Mouse (Mus musculus) adrenal gland (tissue): Measurements from ENCODE around the gene Nol6.

Experiments
- intact Hi-C: fragments of 180-260 bp; cut with DNase I; formaldehyde crosslinking; loops from one replicate; pipeline ENCODE4 v1.15.1; 2025

The Nol6 gene

DNA sequence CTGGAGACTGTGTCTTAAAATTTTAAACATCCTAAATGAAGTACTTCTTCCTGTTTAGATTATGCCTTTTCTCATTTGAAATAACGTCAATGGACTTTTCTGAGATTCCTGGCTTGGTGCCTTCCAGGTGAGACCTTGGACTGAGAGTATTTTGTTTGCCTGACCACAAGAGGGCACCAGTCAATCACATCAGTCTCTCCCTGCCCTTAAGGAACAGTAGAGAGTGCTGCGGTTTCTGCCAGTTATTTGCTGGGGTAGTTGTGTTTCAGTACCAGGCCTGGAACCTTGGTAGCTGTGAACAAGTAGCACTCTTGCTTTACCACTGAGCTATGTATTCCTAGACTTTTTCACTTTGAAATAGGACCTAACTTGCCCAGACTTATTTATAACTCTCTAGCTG lies 5.2 kb upstream of the Nol6 start:
- intact Hi-C loops = loop anchor here (1.0 to 5.0 kb wide), 2 partner anchors 35 to 158 kb away; no protein-coding TSS in a partner anchor

DNA sequence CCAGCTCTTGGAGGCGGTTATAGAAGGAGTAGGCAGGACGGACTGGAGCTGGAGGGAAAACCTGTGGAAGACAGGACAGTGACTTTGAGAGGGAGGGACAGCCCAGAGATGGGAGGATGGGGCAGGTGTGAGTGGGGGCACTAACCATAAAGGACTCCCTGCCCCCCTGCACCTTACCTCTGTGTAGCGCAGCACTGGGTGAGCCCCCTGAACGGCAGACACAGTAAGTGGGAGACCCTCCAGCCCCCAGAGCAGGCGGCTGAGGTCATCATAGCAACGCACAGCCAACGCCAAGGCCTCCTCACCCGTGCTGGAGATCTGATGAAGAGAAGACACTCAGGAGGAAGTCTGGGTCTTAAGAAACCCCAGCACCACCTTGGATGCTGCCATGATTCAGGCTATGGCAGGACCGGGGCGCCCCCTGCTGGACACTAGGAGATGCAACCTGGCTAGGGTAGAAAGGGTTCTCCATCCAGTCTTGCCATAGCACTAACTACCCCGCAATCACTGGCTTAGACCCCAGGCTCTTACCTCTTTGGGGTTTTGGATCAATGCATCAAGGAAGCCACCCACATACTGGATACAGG lies 5.5 kb downstream of the Nol6 start:
- intact Hi-C loops = loop anchor here (1.0 kb wide), 1 partner anchor 69 kb away; no protein-coding TSS in a partner anchor

DNA sequence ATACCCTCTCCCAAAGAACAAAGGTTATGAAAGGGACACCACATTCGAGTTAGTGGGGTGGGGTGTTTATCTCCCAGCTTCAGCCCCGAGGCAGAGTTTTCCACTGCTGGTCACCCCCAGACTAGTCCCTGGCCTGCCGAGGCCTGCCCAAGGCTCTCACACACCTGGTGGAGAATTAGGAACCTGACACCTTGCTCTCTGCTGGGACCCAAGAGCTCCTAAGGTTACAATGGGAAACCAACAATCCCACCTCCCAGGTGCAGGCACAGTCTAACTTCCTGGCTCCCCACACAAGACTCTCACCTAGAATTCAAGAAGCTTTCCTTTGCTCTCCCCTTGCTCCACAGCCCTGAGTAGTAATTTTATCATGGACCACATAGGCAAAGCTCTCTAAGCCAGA lies 7.4 kb downstream of the Nol6 start:
- intact Hi-C loops = no loop called here

DNA sequence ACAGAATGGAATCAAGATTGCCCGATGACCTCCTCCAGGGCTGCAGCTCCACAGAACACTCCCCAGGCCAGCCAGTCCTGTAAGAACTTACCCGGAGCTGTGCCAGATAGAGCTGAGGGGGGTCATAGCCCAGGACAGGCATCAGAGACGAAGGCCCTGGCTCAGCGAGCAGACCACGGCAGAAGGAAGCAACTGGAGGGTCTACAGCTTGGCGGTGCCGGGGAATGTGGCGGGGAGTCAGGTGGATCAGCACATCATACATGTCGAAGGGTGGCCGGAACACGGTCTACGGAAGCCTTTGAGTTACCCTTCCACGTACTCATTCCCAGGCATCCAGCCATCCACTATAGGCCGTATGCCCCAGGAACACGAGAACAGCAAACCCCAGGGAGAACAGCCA lies 8.5 kb downstream of the Nol6 start:
- intact Hi-C loops = no loop called here

DNA sequence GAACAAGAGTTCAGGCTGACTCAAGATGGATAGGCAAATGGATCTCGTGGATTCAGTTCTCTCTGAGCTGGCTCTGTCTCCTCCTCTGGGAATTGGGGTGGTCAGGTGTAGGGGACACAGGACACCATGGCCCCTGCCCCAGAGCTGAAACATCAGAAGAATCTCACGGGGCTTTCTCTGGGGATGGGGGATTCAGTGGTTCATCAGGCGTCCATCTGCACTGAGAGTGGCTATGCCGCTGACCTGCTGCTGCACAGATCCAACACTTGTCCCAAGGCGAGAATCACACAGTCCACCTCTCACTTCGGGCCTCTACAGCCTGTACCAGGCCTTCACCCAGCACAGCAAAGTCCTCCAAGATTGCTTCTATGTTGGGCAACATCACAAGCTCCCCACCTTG lies 9.2 kb downstream of the Nol6 start:
- intact Hi-C loops = no loop called here

DNA sequence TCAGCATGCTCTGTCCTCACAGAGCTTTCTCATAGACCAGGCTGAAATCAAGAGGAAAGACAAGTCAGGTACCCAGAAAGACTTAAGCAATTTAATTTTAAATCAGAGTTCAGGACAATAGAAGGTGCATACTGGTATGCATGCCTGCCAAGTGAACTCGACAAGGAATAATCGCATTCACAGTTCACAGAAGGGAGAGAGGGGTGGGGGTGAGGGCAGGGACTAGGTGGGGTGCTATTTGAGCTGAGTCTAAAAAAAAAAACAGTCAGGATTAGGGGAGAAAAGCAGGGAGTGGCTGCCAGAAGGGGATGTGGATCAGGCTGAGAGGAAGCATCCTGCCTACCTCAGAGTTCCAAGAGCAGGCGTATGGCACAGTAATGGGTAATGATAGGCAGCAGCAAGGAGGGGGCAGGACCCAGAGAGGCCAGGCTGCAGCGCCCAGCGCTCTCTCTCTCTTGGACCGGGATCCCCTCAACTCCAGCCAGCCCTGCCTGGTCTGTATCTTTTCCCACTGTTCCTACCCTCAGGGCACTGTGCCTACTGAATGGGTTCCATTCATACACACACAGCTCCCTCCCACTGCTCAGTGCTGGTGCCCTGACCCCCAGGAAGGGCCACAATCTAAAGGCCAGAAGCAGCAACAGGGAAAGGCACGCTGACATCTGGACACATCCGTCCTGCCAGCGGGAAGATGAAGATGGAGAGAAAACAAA lies 9.7 kb downstream of the Nol6 start:
- intact Hi-C loops = no loop called here

DNA sequence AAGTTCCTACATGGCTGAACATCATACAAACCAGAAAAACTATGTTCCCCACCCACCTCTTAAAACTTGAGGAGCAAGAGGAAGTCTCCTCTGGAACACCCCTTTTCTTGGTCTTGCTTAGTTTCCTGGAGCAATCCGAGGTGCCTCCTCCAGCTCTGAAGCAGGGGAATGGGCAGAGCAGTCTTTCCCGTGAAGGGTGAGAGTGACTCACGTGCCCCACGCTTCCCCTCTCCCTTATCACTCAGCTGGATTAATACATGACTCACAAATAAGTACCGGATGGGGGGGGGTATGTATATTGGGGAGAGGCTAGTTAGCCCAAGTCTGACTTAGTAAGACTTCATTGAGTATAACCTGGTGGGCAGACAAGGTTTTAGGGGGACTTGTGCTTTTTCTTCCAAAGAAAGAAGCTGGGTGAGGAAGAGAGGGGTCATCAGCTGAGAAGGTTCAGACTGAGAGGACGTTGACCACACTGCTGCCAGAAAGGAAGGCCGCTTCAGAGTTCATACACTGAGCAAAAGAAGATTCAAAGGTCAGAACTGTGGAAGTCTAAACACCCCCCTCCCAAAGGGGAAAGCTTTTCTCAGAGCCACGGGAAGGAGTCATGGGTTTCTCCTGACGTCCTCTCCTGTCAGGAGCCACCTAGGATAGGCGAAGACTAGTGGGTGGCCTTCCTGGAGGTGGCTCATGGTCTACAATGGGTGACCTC lies 15.4 kb downstream of the Nol6 start:
- intact Hi-C loops = no loop called here

DNA sequence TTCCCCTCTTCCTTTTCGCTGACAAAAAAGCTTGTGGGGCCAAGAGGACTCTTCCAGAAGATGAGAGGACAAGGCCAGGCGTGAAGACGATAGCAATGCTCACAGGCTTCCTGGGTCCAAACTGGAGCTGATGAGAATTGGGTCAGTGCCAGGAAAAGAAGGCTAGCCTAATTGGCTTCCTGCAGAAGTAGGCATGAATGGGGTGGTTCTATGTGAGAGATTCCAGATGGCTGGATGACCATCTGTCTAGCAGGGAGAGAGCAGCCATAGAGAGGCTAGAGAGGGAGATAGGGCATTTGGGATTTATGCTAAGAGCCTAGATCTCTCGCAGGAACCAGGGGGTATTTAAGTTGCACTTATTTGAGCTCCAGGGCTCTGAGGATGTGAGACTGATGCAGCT lies 16.8 kb downstream of the Nol6 start:
- intact Hi-C loops = no loop called here

DNA sequence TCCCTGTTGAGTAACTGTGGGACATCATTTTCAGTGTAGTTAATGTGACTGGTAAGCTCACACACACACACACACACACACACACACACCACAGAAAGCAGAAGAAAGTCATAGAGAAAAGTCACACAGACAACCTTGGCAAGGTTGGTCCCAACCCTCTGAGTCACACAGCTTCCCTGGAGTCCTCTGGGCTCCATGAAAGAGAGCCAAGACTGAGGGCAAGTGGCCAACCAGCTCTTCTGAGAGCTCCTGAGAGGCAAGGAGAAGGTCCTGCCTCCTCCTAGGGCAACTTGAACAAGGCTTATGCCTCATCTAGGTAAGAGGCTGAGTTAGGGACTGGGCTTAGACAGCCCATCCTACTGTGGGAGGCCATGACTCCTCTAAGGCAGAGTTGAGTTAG lies 21.4 kb downstream of the Nol6 start:
- intact Hi-C loops = no loop called here

DNA sequence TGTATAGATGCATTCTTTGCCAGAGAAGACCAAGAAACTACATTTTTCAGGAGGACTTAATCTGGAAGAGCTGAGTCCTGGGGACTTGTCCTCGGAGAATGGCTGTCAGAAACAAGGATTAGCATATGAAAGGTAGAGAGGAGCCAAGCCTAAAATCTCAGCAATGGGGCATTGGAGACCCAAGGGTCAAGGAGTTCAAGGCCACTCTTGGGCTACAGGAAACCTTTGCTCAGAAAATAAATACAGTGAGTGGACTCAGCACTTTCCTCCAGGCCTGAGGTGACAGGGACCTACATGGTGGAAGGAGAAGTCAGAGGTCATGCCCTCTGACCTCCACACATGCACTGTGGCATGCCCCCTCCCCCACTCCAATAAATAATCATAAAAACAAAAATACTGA lies 23.3 kb downstream of the Nol6 start:
- intact Hi-C loops = no loop called here

DNA sequence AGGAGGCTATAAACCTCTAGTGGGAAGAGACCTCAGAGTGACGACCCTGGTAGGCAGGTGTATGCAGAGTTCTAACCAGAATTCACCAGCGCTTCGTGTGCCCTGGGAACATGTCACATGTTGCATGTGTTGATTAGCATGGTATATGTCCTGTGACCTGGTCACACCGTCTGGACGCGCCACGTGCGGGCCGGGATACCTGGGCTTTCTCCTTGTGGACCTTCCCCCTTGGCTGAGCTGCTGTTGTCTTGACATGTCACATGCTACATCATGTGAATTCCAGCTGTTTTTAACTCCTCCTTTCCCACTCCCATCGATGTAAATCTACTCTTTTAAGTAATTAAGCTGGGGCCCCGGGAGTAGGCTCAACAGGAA lies 25.7 kb downstream of the Nol6 start:
- intact Hi-C loops = no loop called here

DNA sequence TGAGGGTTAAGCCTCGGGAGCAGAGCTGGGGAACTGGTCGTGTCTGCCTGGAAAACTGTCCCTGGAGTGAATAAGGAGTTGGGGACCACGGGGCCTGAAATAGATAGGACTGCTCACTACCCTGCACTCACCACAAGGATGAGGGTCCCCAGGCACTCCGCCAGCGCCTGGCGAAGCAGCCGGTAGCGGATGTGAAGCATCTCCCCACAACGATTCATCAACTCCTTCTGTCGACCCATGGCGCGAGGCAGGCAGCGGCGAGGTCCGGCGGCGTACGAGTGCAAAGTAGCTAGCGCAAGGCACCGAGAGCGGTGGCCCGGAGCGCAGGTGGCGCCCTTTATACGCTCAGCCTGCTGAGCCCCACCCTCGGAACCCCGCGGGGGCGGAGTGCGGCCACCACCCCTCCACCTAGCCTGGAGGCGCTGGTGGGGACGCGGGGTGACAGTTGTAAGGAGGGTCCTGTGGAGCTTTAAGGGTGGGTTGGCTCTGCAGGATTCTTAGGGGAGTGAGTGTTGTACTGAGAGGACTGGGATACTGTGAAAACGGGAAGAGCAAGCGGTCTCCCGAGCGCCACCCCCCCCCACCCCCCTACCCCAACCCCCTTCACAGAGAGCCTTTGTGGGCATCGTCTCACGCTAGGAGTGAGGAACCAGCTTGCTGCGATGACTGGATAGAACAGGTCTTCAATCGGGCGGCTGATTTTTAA lies 26.2 kb downstream of the Nol6 start, which contains the start of gene Aqp3:
Gene Aqp3 (minus strand): TSS at position 313 of the 706 bp plus-strand sequence.
- intact Hi-C loops = no loop called here

DNA sequence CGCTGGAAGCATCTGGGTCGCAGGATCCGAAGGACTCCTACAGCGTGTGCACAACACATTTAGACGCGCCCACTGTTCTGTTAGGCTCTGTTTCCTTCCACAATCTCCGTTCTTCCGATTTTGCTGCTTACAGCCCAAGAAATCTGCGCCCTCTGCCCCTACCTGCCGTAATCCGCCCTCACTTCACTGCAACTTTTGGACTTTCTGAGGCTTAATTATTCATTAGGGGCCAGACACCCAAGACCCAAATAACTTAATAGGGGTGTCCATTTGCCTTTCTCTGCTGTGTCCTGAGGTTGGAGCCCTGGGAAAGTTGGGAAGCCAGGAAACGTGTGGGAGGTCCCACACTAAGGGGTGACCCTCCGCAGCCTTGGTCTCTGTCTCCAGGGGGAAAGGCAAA lies 26.9 kb downstream of the Nol6 start:
- intact Hi-C loops = no loop called here

DNA sequence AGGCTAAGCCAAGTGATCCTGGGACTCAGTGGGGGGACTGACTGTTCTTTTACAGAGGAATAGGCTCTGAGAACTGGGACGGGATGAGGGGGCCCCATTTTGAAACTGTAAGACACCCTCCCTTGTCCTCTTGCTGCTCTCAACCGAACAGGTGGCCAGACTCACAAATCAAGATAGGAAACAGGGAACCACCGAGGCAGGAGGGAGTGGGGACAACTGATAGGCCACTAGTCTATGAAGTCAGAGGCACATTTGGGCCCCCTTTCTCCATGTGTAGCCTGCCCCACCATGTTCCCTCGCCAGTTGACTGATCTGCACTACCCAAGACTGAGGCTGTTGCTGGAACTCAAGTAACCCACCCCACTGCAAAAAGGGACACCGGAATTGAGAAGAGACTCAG lies 27.5 kb downstream of the Nol6 start:
- intact Hi-C loops = no loop called here

DNA sequence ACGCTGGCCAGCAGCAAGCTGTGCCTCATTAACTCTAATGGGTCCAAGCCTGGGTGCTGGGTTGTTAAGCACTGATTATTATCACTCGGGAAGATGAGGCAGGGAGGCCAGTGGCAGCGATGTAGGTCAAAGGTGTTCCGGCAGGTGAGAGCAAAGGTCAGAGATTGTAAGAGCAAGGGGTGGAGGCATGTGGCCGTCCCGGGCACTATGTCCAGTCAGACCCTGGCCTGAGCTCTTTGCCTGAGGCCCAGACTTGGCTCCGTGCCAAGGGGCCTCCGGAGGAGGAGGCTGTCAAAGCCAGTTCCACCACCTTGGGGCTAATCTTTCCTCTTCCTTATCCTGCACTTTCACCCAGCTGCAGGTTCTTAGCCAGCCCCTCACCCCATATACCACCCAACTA lies 28.1 kb downstream of the Nol6 start:
- intact Hi-C loops = no loop called here

DNA sequence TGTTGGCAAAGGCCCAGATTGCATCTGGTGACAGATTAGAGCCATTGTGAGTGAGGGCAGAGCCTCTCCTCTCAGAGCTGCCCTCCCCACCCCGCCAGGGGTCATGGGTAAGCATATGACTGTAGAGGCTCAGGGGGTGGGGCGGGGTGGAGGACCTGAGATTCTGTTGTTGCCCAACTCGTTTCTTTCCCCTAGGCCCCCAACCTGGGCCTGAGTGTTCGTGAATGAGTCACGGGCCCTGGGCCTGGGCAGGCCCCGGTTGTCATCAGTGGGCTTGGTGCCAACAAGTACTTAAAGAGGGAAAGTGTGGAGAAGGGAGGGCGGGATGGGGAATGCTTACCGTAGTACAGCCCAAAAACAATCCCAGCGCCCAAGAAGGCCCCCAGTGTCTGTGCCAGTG lies 29.9 kb downstream of the Nol6 start:
- intact Hi-C loops = no loop called here

DNA sequence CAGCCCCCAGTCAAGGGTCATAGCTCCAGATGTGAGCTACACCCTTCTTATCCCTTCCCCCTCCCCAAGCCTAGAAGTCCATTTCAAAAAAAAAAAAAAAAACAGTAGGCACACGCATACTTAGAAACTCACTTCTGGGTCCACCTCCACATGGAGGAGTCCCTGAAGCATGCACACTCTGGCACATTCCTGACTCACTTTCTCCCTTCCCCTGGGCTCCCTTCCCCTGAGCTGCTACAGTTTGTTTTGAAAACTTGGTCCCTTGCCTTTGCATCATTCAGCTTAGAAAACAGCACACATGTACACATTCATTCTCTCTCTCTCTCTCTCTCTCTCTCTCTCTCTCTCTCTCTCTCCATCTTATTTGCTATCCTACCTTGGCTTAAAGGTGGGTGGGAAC lies 31.3 kb downstream of the Nol6 start:
- intact Hi-C loops = no loop called here

DNA sequence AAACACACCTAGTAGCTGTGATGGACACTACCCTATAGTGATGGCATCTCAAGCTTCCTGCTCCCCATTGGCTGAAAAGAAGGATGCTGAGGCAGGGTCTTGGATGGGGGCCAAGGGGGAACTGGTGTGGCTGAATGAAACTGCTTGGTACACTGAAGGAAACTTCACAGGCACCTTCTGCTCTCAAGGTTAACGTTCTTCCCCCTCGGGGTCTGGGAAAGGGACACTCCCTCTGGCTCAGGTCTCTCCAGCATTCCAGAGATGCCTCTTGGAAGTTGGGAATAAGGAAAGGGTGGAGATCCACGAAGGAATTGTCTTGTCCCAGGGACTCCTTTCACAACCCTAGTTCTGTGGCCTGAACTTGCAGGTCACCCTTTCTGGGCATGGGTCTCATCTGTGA lies 32.9 kb downstream of the Nol6 start:
- intact Hi-C loops = no loop called here

DNA sequence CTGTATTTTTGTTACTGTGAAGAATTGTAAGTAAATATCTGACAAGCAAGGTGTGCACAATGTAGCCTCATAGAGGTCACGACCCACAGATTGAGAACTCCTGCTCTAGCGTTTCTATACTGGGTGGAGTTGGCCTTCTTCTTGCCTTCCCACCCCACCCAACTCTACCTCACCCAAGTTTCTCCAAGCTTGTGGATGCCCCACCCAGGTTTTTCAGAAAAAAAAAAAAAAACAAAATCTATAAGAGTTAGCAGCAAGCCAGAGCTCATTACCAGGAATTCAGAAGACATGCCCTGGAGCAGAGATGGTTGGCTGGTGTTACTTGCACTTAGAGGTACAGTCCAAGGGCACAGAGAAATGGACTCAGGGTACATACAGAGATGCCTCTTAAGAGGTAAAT lies 34.5 kb downstream of the Nol6 start:
- intact Hi-C loops = no loop called here

DNA sequence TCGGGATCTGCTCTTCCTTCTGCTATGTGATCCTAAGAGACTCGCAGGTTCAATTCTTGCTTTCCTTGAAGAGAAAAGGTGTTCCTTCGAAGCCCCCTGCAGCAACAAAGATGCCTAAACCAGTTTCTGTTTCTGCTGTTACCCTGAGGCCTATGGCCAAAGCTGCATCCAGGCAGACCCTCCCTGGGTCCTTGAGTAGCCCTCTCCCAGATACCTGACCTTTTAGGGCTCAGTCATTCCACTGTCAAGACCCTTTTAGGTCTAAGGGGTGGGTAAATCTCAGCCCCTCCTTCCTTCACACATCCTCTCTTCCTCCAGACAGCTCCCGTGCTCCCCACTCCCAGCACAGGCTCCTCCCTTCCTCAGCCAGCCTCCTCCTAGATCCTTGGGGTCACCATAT lies 35.1 kb downstream of the Nol6 start:
- intact Hi-C loops = no loop called here

DNA sequence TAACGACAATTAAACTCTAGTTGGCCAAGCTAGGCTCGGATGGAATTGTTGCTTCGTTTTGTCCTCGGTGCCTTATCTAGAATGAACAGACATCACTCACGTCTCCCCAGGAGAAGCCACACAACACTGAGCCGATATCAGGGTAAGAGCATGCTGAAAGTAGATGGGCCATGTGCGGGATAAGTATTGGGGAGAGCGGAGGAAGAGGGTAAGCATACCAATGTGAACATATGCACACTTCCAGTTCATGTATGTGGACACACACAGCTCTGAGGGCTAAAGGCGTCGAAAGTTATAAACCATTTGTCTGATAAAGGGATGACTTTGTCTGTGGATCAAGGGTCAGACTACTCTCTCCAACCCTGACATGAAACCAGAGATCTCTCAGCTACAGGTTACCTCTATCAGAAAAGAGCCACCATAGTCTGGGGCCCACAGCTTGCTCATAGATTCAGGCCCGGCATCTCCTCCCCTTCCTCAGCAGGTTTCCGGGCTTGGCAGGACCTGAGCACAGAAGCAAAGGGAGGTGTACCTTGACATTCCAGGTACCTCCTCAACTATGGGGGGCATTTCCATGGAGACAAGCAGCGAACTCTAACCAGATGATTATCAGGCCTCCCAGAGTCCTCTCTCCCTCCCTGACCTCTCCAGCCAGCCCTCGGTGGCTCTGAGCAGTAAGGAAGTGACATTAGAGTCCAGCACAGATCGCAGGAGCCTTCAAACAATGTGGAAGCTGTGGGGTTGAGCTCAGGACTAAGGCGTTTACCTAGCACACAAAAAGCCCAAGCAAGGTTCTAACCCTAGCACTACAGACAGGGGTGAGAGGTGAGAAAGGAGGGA lies 36.6 kb downstream of the Nol6 start:
- intact Hi-C loops = no loop called here
